In the genomic region with DNA sequence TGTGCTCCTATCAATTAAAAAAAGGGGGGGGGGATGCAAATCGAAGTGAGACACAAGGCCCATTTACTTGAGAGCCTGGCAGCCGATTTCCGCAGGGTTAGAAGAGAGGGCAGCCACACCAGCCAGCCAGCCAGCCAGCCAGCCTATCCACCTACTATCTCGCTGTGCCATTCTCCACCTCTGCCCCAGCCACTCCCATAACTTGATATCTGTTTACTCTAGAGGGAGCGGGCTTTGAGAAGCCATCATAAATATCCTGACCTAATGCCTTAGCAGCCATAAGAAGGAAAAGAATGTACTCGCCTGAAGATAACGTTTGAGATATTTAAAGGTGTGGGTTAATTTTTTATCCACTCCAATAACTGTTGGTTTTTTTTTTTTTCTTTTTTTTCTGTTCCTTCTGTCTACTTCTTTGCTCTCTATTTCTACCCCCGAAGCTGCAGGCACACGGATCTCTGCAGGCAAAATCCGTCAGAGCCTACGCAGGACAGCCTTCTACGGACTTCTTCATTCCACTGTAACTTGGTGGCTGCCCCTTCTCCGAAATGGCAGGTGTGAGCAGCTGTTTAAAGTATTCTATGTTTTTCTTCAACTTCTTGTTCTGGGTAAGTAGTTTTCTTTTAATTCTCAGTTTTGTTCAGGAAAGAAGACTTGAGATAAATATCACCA, we compare ENCODE assay signal across 10 mouse cellular contexts. TPM values are rescaled to one million over a fixed set of nuclear protein-coding genes. Genes with fewer than 3 reads are reported as not detected.
DNase-seq lines count a peak whose midpoint lies in the region; ATAC-seq and TF ChIP-seq lines count a peak whose summit lies in the region.
"Had no signal": no experiment of that assay in that cellular context is flagged by ENCODE, and none has a peak within 500 bp of the region (broad histone marks: within the 10 kb centered on the region; RNA-seq: fewer than 3 reads in every experiment).

No protein-coding gene starts in this region.

- H3K4me1 ChIP-seq in kidney, postnatal 0 days (replicated peaks; ENCODE audit: insufficient read depth, low read length) = no peaks in the 10 kb centered on the region

- TF ChIP-seq CTCF in kidney, postnatal 0 days (IDR thresholded peaks at IDR 0.05; ENCODE audit: low read depth) = no peak

- H3K4me3 ChIP-seq in kidney, postnatal 0 days (replicated peaks; ENCODE audit: low read depth, low read length) = 0 out of 2 replicates have a peak overlapping the region, but pooled peaks have one; percentile 19

- 22% methylated on average over 13 of the region's 13 CpGs for WGBS in kidney, postnatal 0 days

- H3K36me3 ChIP-seq in kidney, postnatal 0 days (ENCODE audit: insufficient read depth, low read length) = no peaks in the 10 kb centered on the region

- H3K27ac ChIP-seq in kidney, postnatal 0 days = peak overlapping the region; percentile 39

- peak; percentile 36 for DNase-seq in kidney, adult 11 months
- DNase-seq in kidney, adult 9 months = no peak
- no peak for DNase-seq in kidney, postnatal 0 days (ENCODE audit: low spot score)
- DNase-seq in lung, postnatal 10 days = peak; percentile 46
- DNase-seq in urinary bladder, postnatal 36 days (ENCODE audit: low spot score in 2 of 2) = peak; percentile 34 to 52
- DNase-seq in cerebellum, adult 9-10 months = no peak
- no peak for DNase-seq in cerebellum, adult 18-20 months
- DNase-seq in left cerebral cortex, adult 8-10 months (ENCODE audit: low spot score in 2 of 2) = no peak
- DNase-seq: adrenal gland, postnatal 36 days had no signal

- H3K9me3 ChIP-seq in kidney, postnatal 0 days (replicated peaks; ENCODE audit: low read length) = no peaks in the 10 kb centered on the region

- H3K9ac ChIP-seq in kidney, postnatal 0 days (ENCODE audit: low read depth, low read length) = peak overlapping the region; percentile 35; the same call in 1 of the 2 replicates

- ATAC-seq in kidney, postnatal 0 days (replicated peaks; ENCODE audit: low FRiP score, low read depth) = 0 out of 2 replicates have a peak, but pooled peaks have one; percentile 43

- no peaks in the 10 kb centered on the region for H3K27me3 ChIP-seq in kidney, postnatal 0 days (ENCODE audit: insufficient read depth, low read length)
- H3K27me3 ChIP-seq: CH12.LX had no signal

- peak overlapping the region; percentile 38 for H3K4me2 ChIP-seq in kidney, postnatal 0 days (ENCODE audit: low read length)

RNA-seq across cellular contexts. Expression of gene Tspan8, which starts 0.6 kb away (rescaled TPM):
- polyA plus RNA-seq in kidney, postnatal 0 days (2015; fragmentation: Nextera tagmentation; extraction: Ambion mirVana) = 93.9 and 106 TPM in 2 replicates
- total RNA-seq in left cerebral cortex, adult 8-10 months (2022) = 1 to 10 TPM in 1 of 4 experiments, under 1 TPM in 2, not detected in 1; 0.37 to 1.1 (median 0.87) TPM

Comparison
In these comparisons a context has a peak if more than half of its experiments do, and no peak if none do; other contexts are left out.
1. DNase-seq: peak in kidney, adult 11 months (single experiment), lung, postnatal 10 days (single experiment) and urinary bladder, postnatal 36 days (2 of 2); none in kidney, adult 9 months (single experiment), kidney, postnatal 0 days (single experiment), cerebellum, adult 9-10 months (single experiment), cerebellum, adult 18-20 months (0 of 2) and left cerebral cortex, adult 8-10 months (0 of 2).